Mouse (Mus musculus): ENCODE measurements around the gene Ube2g2. TPM values are rescaled to one million over a fixed set of nuclear protein-coding genes. Genes with fewer than 3 reads are reported as not detected.

The Ube2g2 gene
- polyA plus RNA-seq, 1 experiment from 2014 or later, result 65.9 TPM

MicroRNAs within 50 kb of the gene (microRNA counts, 519-probe panel; counts per million panel counts)
- microRNA mmu-miR-1930, result 171 counts per million, percentile 57 among the panel's probes with 10 or more counts

Small RNA genes lying within 50 kb of the gene (microRNA-seq; reads per million reads assigned to microRNA genes)
- gene Mir1930, result 16.4 reads per million, percentile 26 among the genes with 10 or more reads in this experiment

Other genes starting within 250 kb of the Ube2g2 start
- gene Adarb1, start 204.0 kb upstream of the Ube2g2 start, polyA plus RNA-seq (2014; fragmentation: Nextera tagmentation; extraction: Ambion mirVana), result 5.1 and 5.2 TPM in 2 replicates
- gene Fam207a, start 106.5 kb upstream of the Ube2g2 start, polyA plus RNA-seq (2014; fragmentation: Nextera tagmentation; extraction: Ambion mirVana), result 45.7 and 49.0 TPM in 2 replicates
- 1.5 TPM in 2 replicates for gene Itgb2, start 92.0 kb upstream of the Ube2g2 start, polyA plus RNA-seq (2014; fragmentation: Nextera tagmentation; extraction: Ambion mirVana)
- 71.4 and 72.1 TPM in 2 replicates for gene Pttg1ip, start 40.6 kb upstream of the Ube2g2 start, polyA plus RNA-seq (2014; fragmentation: Nextera tagmentation; extraction: Ambion mirVana)
- 334 and 346 TPM in 2 replicates for gene Sumo3, start 16.2 kb upstream of the Ube2g2 start, polyA plus RNA-seq (2014; fragmentation: Nextera tagmentation; extraction: Ambion mirVana)
- 1.4 and 4.8 TPM in 2 replicates for gene Gm49325, start 16.1 kb upstream of the Ube2g2 start, polyA plus RNA-seq (2014; fragmentation: Nextera tagmentation; extraction: Ambion mirVana)
- gene Tspear, start 64.3 kb downstream of the Ube2g2 start, polyA plus RNA-seq (2014; fragmentation: Nextera tagmentation; extraction: Ambion mirVana), result 0.92 and 1.0 TPM in 2 replicates
- not detected in 2 replicates for gene Gm19402, start 68.5 kb downstream of the Ube2g2 start, polyA plus RNA-seq (2014; fragmentation: Nextera tagmentation; extraction: Ambion mirVana)
- gene Gm9508, start 75.0 kb downstream of the Ube2g2 start, polyA plus RNA-seq (2014; fragmentation: Nextera tagmentation; extraction: Ambion mirVana), result not detected in 2 replicates
- not detected in 2 replicates for gene Gm10272, start 84.4 kb downstream of the Ube2g2 start, polyA plus RNA-seq (2014; fragmentation: Nextera tagmentation; extraction: Ambion mirVana)
- not detected in 2 replicates for gene Gm10024, start 89.2 kb downstream of the Ube2g2 start, polyA plus RNA-seq (2014; fragmentation: Nextera tagmentation; extraction: Ambion mirVana)
- not detected in 2 replicates for gene Gm10142, start 93.5 kb downstream of the Ube2g2 start, polyA plus RNA-seq (2014; fragmentation: Nextera tagmentation; extraction: Ambion mirVana)
- gene Krtap12-1, start 98.3 kb downstream of the Ube2g2 start, polyA plus RNA-seq (2014; fragmentation: Nextera tagmentation; extraction: Ambion mirVana), result not detected in 2 replicates
- not detected in 2 replicates for gene Gm10100, start 104.2 kb downstream of the Ube2g2 start, polyA plus RNA-seq (2014; fragmentation: Nextera tagmentation; extraction: Ambion mirVana)
- not detected in 2 replicates for gene Gm18596, start 120.4 kb downstream of the Ube2g2 start, polyA plus RNA-seq (2014; fragmentation: Nextera tagmentation; extraction: Ambion mirVana)
- not detected in 2 replicates for gene Gm9736, start 129.1 kb downstream of the Ube2g2 start, polyA plus RNA-seq (2014; fragmentation: Nextera tagmentation; extraction: Ambion mirVana)
- not detected in 2 replicates for gene Gm3233, start 137.4 kb downstream of the Ube2g2 start, polyA plus RNA-seq (2014; fragmentation: Nextera tagmentation; extraction: Ambion mirVana)
- gene Gm3238, start 149.1 kb downstream of the Ube2g2 start, polyA plus RNA-seq (2014; fragmentation: Nextera tagmentation; extraction: Ambion mirVana), result not detected in 2 replicates
- not detected in 2 replicates for gene Gm7138, start 154.7 kb downstream of the Ube2g2 start, polyA plus RNA-seq (2014; fragmentation: Nextera tagmentation; extraction: Ambion mirVana)
- gene Gm3250, start 160.3 kb downstream of the Ube2g2 start, polyA plus RNA-seq (2014; fragmentation: Nextera tagmentation; extraction: Ambion mirVana), result not detected in 2 replicates
- not detected in 2 replicates for gene Gm7137, start 165.9 kb downstream of the Ube2g2 start, polyA plus RNA-seq (2014; fragmentation: Nextera tagmentation; extraction: Ambion mirVana)
- gene Gm9639, start 172.8 kb downstream of the Ube2g2 start, polyA plus RNA-seq (2014; fragmentation: Nextera tagmentation; extraction: Ambion mirVana), result not detected in 2 replicates
- not detected in 2 replicates for gene Gm19668, start 176.9 kb downstream of the Ube2g2 start, polyA plus RNA-seq (2014; fragmentation: Nextera tagmentation; extraction: Ambion mirVana)
- gene Gm9507, start 189.6 kb downstream of the Ube2g2 start, polyA plus RNA-seq (2014; fragmentation: Nextera tagmentation; extraction: Ambion mirVana), result not detected in 2 replicates
- gene Gm2696, start 192.4 kb downstream of the Ube2g2 start, polyA plus RNA-seq (2014; fragmentation: Nextera tagmentation; extraction: Ambion mirVana), result not detected in 2 replicates
- not detected in 2 replicates for gene Krtap10-4, start 204.8 kb downstream of the Ube2g2 start, polyA plus RNA-seq (2014; fragmentation: Nextera tagmentation; extraction: Ambion mirVana)
- gene Krtap10-10, start 213.7 kb downstream of the Ube2g2 start, polyA plus RNA-seq (2014; fragmentation: Nextera tagmentation; extraction: Ambion mirVana), result not detected in 2 replicates
- not detected in 2 replicates for gene Gm36176, start 224.5 kb downstream of the Ube2g2 start, polyA plus RNA-seq (2014; fragmentation: Nextera tagmentation; extraction: Ambion mirVana)
- not detected in 2 replicates for gene Gm10318, start 230.6 kb downstream of the Ube2g2 start, polyA plus RNA-seq (2014; fragmentation: Nextera tagmentation; extraction: Ambion mirVana)
- not detected in 2 replicates for gene Gm3285, start 239.7 kb downstream of the Ube2g2 start, polyA plus RNA-seq (2014; fragmentation: Nextera tagmentation; extraction: Ambion mirVana)